Mouse (Mus musculus) heart, adult 2 months (tissue): ENCODE data around the gene Akt1s1.

Experiments
- CTCF ChIP-seq: fragments of 200-600 bp; IDR thresholded peaks from 2 replicates; pipeline ENCODE4 v1.8.1; 2022; ENCODE audit warnings: antibody characterized with exemption, mild to moderate bottlenecking, moderate library complexity
- POLR2A ChIP-seq: fragments of 200-500 bp; IDR thresholded peaks from 2 replicates; pipeline ENCODE4 v1.6.1; 2011; ENCODE audit warnings: mild to moderate bottlenecking, low read depth, low read length, control low read depth; ENCODE audit not compliant: insufficient read depth

DNA sequence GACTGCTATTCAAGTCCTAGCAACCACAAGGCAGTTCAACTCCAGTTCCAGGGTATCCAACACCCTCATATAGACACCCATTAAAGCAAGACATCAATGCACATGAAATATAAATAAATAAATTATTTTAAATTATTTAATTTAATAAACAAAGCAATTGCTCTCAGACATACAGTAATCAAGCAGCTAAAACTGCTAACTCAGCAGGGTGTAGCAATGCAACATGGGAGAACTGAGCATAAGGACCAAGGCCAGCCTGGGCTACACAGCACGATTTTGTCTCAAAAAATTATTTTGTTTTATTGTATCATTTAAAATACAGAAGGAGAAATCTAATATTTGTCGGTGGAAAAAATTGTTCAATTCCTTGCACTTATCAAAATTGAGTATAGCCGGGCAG is 45.4 kb downstream of the Akt1s1 start:
- TF ChIP-seq POLR2A (no peak), CTCF (no peak)
